Mouse (Mus musculus) forebrain, embryonic 10.5 days (tissue): Measurements from ENCODE around the gene Prkd2. TPM values are rescaled to one million over a fixed set of nuclear protein-coding genes. Genes with fewer than 3 reads are reported as not detected.

Experiments
- DNase-seq: peaks from one replicate; pipeline ENCODE4 v3.0.0-alpha.2; 2017; ENCODE audit warnings: low spot score; ENCODE audit errors: extremely low spot score
- H3K27ac ChIP-seq: fragments of 300-500 bp; sonication (generic); 2 replicates; pipeline ENCODE4 v1.5.1; 2016; ENCODE audit warnings: mild to moderate bottlenecking
- H3K27me3 ChIP-seq: fragments of 300-500 bp; sonication (generic); 2 replicates; pipeline ENCODE4 v1.6.1; 2016; ENCODE audit warnings: mild to moderate bottlenecking; ENCODE audit not compliant: poor library complexity, severe bottlenecking
- H3K36me3 ChIP-seq: fragments of 300-500 bp; sonication (generic); replicated peaks from 2 replicates; pipeline ENCODE4 v1.6.1; 2016; ENCODE audit warnings: mild to moderate bottlenecking, moderate library complexity
- H3K4me1 ChIP-seq: fragments of 300-500 bp; sonication (generic); 2 replicates; pipeline ENCODE4 v1.6.1; 2016
- H3K4me3 ChIP-seq: fragments of 300-500 bp; sonication (generic); 2 replicates; pipeline ENCODE4 v1.5.1; 2016; ENCODE audit warnings: mild to moderate bottlenecking, moderate library complexity
- H3K9me3 ChIP-seq: fragments of 300-500 bp; sonication (generic); 2 replicates; pipeline ENCODE4 v1.6.1; 2016; ENCODE audit warnings: mild to moderate bottlenecking, moderate library complexity
- WGBS: fragments of 180-500 bp; shearing (Covaris S2); methylation state at CpG from one replicate; pipeline ENCODE4 v1.1.7; 2016; 5-methylcytosine and 5-hydroxymethylcytosine counted together
- polyA plus RNA-seq: library from polyadenylated mRNA; unstranded; fragments of >200 nt; fragmentation: Nextera tagmentation; extraction: Ambion mirVana; gene quantifications from 2 replicates; pipeline ENCODE4 v1.2.1, GENCODE M21; 2016

The Prkd2 gene
- polyA plus RNA-seq, 1 experiment from 2014 or later: 9.6 TPM

- 93% methylated on average over 18 of the region's 18 CpGs for WGBS
- Histone ChIP-seq H3K9me3 (no peaks in the 10 kb centered on the region), H3K4me1 (peaks cover 18% of the 10 kb centered on the region), H3K27me3 (no peaks in the 10 kb centered on the region), H3K4me3 (no peak overlapping the region), H3K27ac (no peak overlapping the region), H3K36me3 (peaks cover 90% of the 10 kb centered on the region)
- DNase-seq: no peak
Measured at GRCm38 (mm10) chr7:16837916-16838803, 4.5 kb upstream of the Prkd2 start.

- H3K9me3 ChIP-seq: no peaks in the 10 kb centered on the region
- no peak for DNase-seq
- peaks cover 82% of the 10 kb centered on the region for H3K36me3 ChIP-seq
- peaks cover under 1% of the 10 kb centered on the region; the same call in 1 of the 2 replicates for H3K27me3 ChIP-seq
- no peak overlapping the region for H3K4me3 ChIP-seq
- 86% methylated on average over 6 of the region's 6 CpGs for WGBS
- H3K27ac ChIP-seq: no peak overlapping the region
- peaks cover 25% of the 10 kb centered on the region for H3K4me1 ChIP-seq
Measured at GRCm38 (mm10) chr7:16838804-16839426, 3.8 kb upstream of the Prkd2 start.

GRCm38 (mm10) chr7:16839427-16840108, 3.1 kb upstream of the Prkd2 start:
- peaks cover 32% of the 10 kb centered on the region for H3K4me1 ChIP-seq
- peaks cover 7% of the 10 kb centered on the region; the same call in 1 of the 2 replicates for H3K27me3 ChIP-seq
- no peaks in the 10 kb centered on the region for H3K9me3 ChIP-seq
- H3K27ac ChIP-seq: no peak overlapping the region
- DNase-seq: no peak
- WGBS: 95% methylated on average over 12 of the region's 12 CpGs
- no peak overlapping the region for H3K4me3 ChIP-seq
- H3K36me3 ChIP-seq: peaks cover 76% of the 10 kb centered on the region

GRCm38 (mm10) chr7:16840109-16840491, 2.6 kb upstream of the Prkd2 start:
- Histone ChIP-seq H3K4me1 (peaks cover 37% of the 10 kb centered on the region), H3K36me3 (peaks cover 70% of the 10 kb centered on the region), H3K9me3 (no peaks in the 10 kb centered on the region), H3K27me3 (peaks cover 7% of the 10 kb centered on the region; the same call in 1 of the 2 replicates), H3K4me3 (no peak overlapping the region), H3K27ac (no peak overlapping the region)
- no peak for DNase-seq
- 92% methylated on average over 2 of the region's 2 CpGs for WGBS

DNA sequence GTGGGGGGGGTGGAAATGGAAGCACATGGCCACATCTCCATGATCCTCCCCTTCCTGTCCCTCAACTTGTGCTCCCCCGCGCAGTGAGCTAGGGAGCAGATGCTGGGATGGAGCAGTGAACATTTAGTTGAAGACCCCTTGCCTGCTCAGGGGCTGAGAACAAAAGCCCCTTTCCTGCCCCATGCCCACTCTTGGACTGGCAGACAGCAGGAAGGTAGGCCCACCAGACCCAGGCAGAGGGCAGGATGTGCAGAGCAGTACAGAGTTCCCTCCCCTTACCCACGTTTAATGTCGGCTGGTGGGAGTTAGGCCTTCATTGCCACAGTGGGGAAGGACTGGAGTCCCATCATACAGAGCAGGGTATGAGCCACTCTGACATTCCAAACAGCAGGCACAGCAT, 1.6 kb upstream of the Prkd2 start:
- Histone ChIP-seq H3K4me3 (no peak overlapping the region), H3K4me1 (peaks cover 46% of the 10 kb centered on the region), H3K9me3 (no peaks in the 10 kb centered on the region), H3K36me3 (peaks cover 66% of the 10 kb centered on the region), H3K27ac (no peak overlapping the region), H3K27me3 (peaks cover 13% of the 10 kb centered on the region; the same call in 1 of the 2 replicates)
- 90% methylated on average over 4 of the region's 4 CpGs for WGBS
- DNase-seq: no peak

GRCm38 (mm10) chr7:16841561-16842560, 841 bp upstream of the Prkd2 start:
- Histone ChIP-seq H3K4me3 (peak overlapping the region; percentile 66), H3K36me3 (peaks cover 59% of the 10 kb centered on the region), H3K9me3 (no peaks in the 10 kb centered on the region), H3K27me3 (peaks cover 13% of the 10 kb centered on the region; the same call in 1 of the 2 replicates), H3K27ac (peak overlapping the region; percentile 84), H3K4me1 (peaks cover 46% of the 10 kb centered on the region)
- DNase-seq: no peak
- 51% methylated on average over 11 of the region's 11 CpGs for WGBS

- Histone ChIP-seq H3K27me3 (peaks cover 13% of the 10 kb centered on the region; the same call in 1 of the 2 replicates), H3K9me3 (no peaks in the 10 kb centered on the region), H3K4me1 (peaks cover 48% of the 10 kb centered on the region), H3K36me3 (peaks cover 48% of the 10 kb centered on the region), H3K27ac (peak overlapping the region; percentile 84), H3K4me3 (peak overlapping the region; percentile 66)
- DNase-seq: peak; percentile 31
- 3% methylated on average over 33 of the region's 33 CpGs for WGBS
Measured at GRCm38 (mm10) chr7:16843441-16844171, 904 bp downstream of the Prkd2 start.

DNA sequence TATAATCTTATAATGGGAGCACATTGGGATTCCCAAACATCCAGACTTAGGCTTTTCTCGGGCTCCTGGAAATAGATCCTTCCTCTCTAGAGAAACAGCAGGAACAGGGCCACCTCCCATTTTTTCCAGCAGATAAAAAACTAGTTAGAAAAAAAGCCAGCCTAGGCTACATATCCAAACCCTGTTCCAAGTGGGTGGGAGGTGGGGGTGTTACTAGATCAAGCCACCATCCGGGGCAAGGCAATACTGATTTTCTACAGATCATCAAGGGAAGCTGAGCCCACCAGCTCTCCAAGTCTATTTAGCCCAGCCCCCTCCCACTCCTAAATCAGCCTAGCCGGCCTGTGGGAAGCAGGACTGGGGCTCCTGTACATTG, 2.0 kb downstream of the Prkd2 start:
- Histone ChIP-seq H3K36me3 (peaks cover 48% of the 10 kb centered on the region), H3K9me3 (no peaks in the 10 kb centered on the region), H3K4me1 (peaks cover 52% of the 10 kb centered on the region), H3K27me3 (peaks cover 13% of the 10 kb centered on the region; the same call in 1 of the 2 replicates), H3K4me3 (peak overlapping the region; percentile 66), H3K27ac (peak overlapping the region; percentile 61; the same call in 1 of the 2 replicates)
- DNase-seq: no peak
- WGBS: 73% methylated on average over 3 of the region's 3 CpGs

DNA sequence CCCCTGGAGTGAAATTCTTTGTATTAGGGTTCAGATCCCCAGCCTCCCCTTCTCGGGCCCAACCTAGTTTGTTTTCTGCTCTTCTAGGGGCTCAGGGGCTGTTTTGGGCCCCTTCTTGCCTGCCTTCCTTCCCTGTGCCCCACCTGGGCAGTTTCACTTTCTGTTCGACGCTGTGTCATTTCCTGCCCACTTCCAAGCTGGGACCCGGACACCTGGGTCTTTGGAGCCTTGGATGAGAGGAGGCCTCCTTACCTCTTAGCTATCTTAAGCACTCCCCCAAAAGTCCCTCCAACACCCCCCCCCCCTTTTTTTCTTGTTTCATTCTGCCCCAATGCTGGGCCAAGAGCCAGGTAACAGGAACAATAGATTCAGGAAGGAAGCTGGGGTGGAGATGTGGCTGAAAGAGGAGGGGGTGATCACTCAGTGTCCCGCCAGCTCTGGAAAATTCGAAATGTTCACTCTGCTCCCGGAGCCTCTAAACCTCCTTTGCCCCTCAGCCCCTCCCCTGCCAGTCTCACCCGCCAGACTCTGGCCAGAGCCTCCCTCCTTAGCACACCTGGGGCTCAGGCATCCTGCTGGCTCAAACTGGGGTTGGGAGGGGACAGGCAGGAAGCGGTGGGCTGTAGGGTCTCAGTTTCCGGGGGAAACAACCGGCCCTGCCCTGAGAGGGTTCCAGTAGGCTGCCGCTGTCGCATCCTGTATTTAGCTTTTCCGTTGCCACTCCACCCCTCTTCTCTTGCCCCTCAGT, 2.5 kb downstream of the Prkd2 start:
- H3K4me3 ChIP-seq: peak overlapping the region; percentile 66
- peaks cover 52% of the 10 kb centered on the region for H3K4me1 ChIP-seq
- 35% methylated on average over 14 of the region's 14 CpGs for WGBS
- peaks cover 48% of the 10 kb centered on the region for H3K36me3 ChIP-seq
- H3K27ac ChIP-seq: peak overlapping the region; percentile 61
- H3K9me3 ChIP-seq: no peaks in the 10 kb centered on the region
- H3K27me3 ChIP-seq: peaks cover 13% of the 10 kb centered on the region; the same call in 1 of the 2 replicates
- DNase-seq: no peak

- peaks cover 48% of the 10 kb centered on the region for H3K36me3 ChIP-seq
- H3K27me3 ChIP-seq: peaks cover 13% of the 10 kb centered on the region; the same call in 1 of the 2 replicates
- no peak for DNase-seq
- peak overlapping the region; percentile 66 for H3K4me3 ChIP-seq
- no peaks in the 10 kb centered on the region for H3K9me3 ChIP-seq
- WGBS: 28% methylated on average over 10 of the region's 10 CpGs
- H3K4me1 ChIP-seq: peaks cover 52% of the 10 kb centered on the region
- peak overlapping the region; percentile 61; the same call in 1 of the 2 replicates for H3K27ac ChIP-seq
Measured at GRCm38 (mm10) chr7:16845820-16846167, 3.1 kb downstream of the Prkd2 start.

DNA sequence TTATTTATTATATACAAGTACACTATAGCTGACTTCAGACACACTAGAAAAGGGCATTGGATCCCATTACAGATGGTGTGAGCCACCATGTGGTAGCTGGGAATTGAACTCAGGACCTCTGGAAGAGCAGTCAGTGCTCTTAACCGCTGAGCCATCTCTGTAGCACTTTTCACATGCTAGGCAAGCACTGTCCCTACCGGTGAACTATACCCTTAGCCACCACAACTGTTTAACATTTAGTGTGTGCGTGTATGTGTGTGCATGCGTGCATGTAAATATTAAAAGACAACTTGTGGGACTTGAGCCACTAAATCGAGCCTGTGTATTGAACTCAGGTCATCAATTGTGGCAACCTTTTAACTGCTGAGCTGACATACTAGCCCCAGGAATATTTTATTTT, 4.1 kb downstream of the Prkd2 start:
- peaks cover 46% of the 10 kb centered on the region for H3K36me3 ChIP-seq
- peaks cover 13% of the 10 kb centered on the region; the same call in 1 of the 2 replicates for H3K27me3 ChIP-seq
- H3K4me3 ChIP-seq: no peak overlapping the region
- peaks cover 45% of the 10 kb centered on the region for H3K4me1 ChIP-seq
- WGBS: 95% methylated on average over 5 of the region's 5 CpGs
- DNase-seq: no peak
- no peak overlapping the region for H3K27ac ChIP-seq
- H3K9me3 ChIP-seq: no peaks in the 10 kb centered on the region
